Mouse (Mus musculus): ENCODE results near the gene Prrt1.

Prrt1 gene

DNA sequence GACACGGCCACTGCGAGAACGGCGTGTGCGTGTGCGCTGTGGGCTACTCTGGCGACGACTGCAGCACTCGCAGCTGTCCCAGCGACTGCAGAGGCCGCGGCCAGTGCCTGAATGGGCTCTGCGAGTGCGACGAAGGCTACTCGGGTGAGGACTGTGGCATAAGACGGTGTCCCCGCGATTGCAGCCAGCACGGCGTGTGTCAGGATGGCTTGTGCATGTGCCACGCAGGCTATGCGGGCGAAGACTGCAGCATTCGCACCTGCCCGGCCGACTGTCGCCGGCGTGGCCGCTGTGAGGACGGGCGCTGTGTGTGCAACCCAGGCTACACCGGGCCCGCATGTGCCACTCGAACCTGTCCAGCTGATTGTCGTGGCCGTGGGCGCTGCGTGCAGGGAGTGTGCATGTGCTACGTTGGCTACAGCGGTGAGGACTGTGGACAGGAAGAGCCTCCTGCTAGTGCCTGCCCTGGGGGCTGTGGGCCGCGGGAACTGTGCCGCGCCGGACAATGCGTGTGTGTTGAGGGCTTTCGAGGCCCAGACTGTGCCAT lies 43.0 kb downstream of the Prrt1 start:
- DNase-seq (ENCODE audit: low read depth): no peak

DNA sequence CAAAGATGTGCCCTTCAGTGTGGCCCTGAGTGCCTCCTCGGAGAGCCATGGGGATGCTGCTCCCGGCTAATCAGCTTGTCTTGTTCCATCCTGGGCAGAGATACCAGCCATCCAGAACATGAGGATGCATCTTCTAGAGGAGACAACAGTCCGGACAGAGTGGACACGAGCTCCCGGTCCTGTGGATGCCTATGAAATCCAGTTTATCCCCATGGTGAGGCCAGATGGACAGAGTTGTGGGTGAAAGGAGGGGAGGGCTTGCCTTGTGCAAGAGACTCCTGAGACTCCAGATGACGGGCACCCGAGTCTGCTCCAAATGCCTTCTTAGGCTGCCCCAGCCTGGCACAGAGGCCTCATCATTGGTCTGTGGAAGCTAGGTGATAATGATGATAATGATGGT lies 43.8 kb downstream of the Prrt1 start:
- DNase-seq (ENCODE audit: low read depth): no peak

- no peak for DNase-seq (ENCODE audit: low read depth)
Measured at GRCm38 (mm10) chr17:34674524-34675204, 45.3 kb downstream of the Prrt1 start.

GRCm38 (mm10) chr17:34675205-34676092 lies 46.1 kb downstream of the Prrt1 start:
- DNase-seq (ENCODE audit: low read depth): no peak

DNA sequence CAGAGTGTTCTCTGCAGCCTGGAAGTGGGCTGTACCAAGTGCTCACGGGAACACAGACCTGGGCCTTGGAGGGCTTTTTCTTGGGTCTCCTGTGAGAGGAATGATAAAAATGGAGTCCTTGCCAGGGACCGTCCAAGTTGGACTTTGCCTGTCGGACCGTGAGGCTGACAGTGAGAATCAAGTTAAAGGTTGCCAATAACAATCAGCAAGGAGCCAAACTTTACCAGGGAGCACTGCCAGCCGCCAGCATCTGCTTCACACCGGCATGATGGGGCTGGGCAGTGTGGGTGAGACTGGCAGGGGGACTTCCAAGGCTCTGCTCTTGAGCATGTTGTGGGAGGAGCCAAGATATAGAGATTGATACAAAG lies 46.7 kb downstream of the Prrt1 start:
- DNase-seq (ENCODE audit: low read depth): no peak

GRCm38 (mm10) chr17:34676671-34677070 lies 47.3 kb downstream of the Prrt1 start:
- DNase-seq (ENCODE audit: low read depth): no peak

DNA sequence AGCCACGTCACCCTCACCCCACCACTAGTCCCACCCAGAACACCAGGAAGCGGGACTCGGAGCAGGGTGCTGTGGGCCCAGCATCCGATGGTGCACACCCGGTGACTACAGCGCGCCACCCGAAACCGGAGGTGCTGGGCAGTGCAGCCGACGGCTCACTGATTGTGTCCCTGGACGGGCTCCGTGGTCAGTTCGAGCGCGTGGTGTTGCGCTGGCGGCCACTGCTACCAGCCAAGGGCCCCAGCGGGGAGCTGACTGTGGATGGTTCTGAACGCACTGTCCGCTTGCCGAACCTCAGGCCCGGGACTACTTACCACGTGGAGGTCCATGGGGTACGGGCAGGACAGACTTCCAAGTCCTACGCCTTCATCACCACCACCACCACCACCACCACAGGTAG lies 50.9 kb downstream of the Prrt1 start:
- no peak for DNase-seq (ENCODE audit: low read depth)

GRCm38 (mm10) chr17:34680621-34681020 lies 51.3 kb downstream of the Prrt1 start:
- DNase-seq (ENCODE audit: low read depth): no peak

GRCm38 (mm10) chr17:34681132-34681571 lies 51.8 kb downstream of the Prrt1 start:
- DNase-seq (ENCODE audit: low read depth): peak; percentile 39

DNA sequence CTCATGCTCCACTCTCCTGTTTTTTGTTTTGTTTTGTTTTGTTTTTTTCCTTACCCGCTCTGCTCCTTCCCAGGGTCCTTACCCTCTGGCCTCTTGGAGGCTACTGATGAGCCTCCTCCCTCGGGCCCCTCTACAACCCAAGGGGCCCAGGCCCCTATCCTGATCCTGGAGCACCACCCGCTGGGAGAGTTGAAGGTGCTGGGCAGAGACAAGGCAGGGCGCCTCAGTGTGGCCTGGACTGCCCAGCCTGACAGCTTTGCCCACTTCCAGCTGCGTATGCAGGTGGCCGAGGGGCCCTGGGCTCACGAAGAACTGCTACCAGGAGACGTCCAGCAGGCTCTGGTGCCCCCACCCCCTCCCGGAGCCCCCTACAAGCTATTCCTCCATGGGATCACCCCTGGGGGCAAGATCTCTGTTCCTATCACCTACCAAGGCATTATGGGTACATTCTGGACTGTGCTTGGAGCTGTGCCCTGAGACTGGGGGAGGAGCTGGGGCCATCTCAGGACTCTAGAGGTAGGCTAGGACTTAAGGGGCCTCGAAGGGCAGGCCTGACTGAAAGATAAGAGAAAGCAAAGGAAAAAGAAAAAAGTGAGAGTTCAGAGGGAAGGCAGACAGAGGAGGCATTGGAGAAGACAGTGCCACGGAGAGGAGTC lies 52.7 kb downstream of the Prrt1 start:
- no peak for DNase-seq (ENCODE audit: low read depth)
